Mouse (Mus musculus): ENCODE results near the gene Gm49380. TPM values are rescaled to one million over a fixed set of nuclear protein-coding genes. Genes with fewer than 3 reads are reported as not detected.

Gm49380 gene
- polyA plus RNA-seq, 1 experiment from 2014 or later = 0.11 TPM

DNA sequence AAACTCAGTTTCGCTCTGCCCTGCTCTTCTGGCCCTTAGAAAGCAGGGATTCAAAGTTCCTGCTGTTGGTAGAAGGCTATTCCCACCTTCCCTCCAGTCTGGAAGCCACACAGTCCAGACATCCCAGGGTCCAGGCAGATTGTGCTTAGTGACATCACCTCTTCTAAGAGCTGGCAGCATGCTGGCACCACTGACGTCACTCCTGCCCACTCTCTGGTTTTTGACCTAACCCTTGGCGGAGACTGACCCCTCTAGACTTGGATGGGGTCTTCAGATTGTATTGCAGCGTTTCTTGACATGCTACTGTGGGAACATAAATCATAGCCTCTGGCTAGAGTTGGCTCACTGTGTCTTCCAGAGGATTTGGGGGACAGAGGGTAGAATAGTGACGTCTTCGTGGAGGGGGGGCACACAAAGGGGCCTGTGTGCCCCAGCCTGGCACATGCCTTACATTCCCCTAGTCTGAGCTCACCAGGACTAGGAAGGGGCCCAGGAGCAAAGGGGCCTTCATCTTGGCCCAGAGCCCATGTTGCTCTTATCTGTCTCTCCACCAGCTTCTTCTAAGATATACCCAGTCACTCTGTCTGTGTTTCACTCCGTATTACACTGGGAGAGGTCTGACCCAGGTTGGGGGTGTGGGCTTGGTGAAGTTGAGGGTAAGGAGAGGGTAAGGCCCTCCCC, 22.6 kb upstream of the Gm49380 start:
- Histone ChIP-seq H3K9me3 (ENCODE audit: control insufficient read depth, low read length) (no peaks in the 10 kb centered on the region), H3K4me1 (ENCODE audit: control insufficient read depth, insufficient read depth, low read length) (peaks cover 28% of the 10 kb centered on the region), H3K27me3 (ENCODE audit: control insufficient read depth, insufficient read depth, low read length) (peaks cover 32% of the 10 kb centered on the region), H3K4me2 (ENCODE audit: low read length) (peak overlapping the region; percentile 79), H3K36me3 (ENCODE audit: control insufficient read depth, insufficient read depth, low read length) (no peaks in the 10 kb centered on the region), H3K4me3 (replicated peaks; ENCODE audit: low read depth, low read length) (peak overlapping the region; percentile 37), H3K9ac (replicated peaks; ENCODE audit: low read length) (no peak overlapping the region), H3K27ac (replicated peaks; ENCODE audit: low read depth, low read length) (no peak overlapping the region)
- DNase-seq (no peak), ATAC-seq (ENCODE audit: low FRiP score, low TSS enrichment) (no peak)
- WGBS = 62% methylated on average over 7 of the region's 7 CpGs

DNA sequence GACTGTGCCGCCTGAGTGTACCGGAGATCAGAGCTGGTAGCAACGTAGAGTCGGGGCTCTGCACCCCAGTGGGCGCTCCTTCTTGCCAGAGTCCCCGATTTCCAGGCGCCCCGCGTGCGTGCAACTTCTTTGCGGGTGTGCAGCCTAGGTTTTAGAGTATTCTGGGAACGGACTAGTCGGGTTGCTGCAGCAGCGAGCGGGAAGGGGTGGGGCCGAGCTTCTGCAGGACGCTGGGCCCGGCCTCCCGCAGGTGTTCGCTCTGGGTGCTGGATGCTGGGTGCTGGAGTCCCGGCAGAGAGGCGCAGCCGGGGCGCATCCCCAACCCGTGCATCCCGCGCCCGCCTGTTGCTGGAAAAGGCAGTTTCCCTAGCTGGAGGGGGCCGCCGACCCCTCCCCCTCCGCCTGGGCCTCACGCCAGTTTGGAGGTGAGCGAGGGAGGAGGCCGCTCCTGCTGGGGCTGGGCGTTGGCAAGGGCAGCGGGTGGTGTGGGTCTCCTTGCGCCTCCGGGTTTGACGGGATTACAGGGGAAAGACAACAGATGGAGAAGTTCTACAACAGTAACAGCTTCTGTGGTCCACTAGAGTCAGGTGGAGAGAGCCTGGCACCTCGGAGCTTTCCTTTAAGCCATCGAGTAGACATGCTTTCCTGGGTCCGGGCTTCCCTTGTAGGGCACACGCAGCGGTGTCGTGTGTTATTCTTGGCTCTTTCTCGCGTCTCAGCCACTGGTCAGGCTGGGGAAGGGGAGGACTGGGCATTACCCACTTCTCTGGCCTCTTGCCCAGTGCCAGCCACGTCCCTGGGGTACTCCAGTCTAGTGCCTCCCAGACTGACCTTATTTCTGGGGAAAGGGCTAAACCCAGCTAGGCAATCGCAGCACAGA, 21.8 kb upstream of the Gm49380 start:
- Histone ChIP-seq H3K4me3 (replicated peaks; ENCODE audit: low read depth, low read length) (peak overlapping the region; percentile 37), H3K4me2 (ENCODE audit: low read length) (peak overlapping the region; percentile 79), H3K9ac (replicated peaks; ENCODE audit: low read length) (peak overlapping the region; percentile 40), H3K36me3 (ENCODE audit: control insufficient read depth, insufficient read depth, low read length) (no peaks in the 10 kb centered on the region), H3K27me3 (ENCODE audit: control insufficient read depth, insufficient read depth, low read length) (peaks cover 32% of the 10 kb centered on the region), H3K4me1 (ENCODE audit: control insufficient read depth, insufficient read depth, low read length) (peaks cover 36% of the 10 kb centered on the region), H3K27ac (replicated peaks; ENCODE audit: low read depth, low read length) (0 out of 2 replicates have a peak overlapping the region, but pooled peaks have one; percentile 8), H3K9me3 (ENCODE audit: control insufficient read depth, low read length) (no peaks in the 10 kb centered on the region)
- ATAC-seq (ENCODE audit: low FRiP score, low TSS enrichment) (no peak), DNase-seq (peak; percentile 51)
- 3% methylated on average over 49 of the region's 49 CpGs for WGBS

DNA sequence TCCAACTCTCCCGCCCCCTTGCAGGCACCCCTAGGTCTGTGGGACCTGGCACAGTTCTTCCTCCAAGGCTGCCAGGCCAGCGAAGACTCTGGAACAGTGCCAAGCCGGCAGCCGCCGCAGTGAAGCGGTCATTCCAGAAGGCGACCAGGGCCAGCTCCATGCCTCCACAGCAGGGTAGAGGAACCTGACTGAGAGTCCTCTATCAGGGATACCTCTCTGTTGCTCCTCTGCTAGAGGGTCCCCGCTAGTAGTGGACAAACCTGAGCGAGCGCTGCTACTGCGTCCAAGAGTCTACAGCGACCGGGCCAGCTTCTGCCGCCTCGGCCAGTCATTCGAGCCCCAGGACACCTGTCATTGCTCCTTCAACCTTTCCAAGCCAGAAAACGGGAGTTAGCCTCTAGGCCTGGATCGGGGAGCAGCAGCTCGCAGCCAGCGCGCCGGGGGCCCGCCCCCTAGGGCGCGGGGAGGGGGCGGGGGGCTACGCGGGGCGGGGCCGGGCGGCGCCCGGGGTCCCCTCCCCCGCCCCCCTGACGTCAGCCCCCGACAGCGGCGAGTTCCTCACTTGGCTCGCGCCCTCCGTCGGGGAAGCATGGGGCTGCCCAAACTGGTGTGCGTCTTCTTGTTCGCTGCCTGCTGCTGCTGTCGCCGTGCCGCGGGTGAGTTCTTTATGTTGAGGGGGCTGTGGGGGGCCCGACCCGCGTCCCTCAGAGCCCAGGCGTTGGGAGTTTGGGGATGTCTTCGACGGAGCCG, 21.0 kb upstream of the Gm49380 start, which contains the start of gene Mcam:
Gene Mcam (plus strand): TSS at position 369 of the 750 bp plus-strand sequence.
- peaks cover 42% of the 10 kb centered on the region for H3K4me1 ChIP-seq (ENCODE audit: control insufficient read depth, insufficient read depth, low read length)
- no peaks in the 10 kb centered on the region for H3K36me3 ChIP-seq (ENCODE audit: control insufficient read depth, insufficient read depth, low read length)
- WGBS = 1% methylated on average over 49 of the region's 55 CpGs
- H3K9me3 ChIP-seq (ENCODE audit: control insufficient read depth, low read length) = no peaks in the 10 kb centered on the region
- 0 out of 2 replicates have a peak within 1 kb of the TSS, but pooled peaks have one; percentile 8 for H3K27ac ChIP-seq (replicated peaks; ENCODE audit: low read depth, low read length)
- H3K4me3 ChIP-seq (replicated peaks; ENCODE audit: low read depth, low read length) = peak within 1 kb of the TSS; percentile 37
- H3K9ac ChIP-seq (replicated peaks; ENCODE audit: low read length) = peak within 1 kb of the TSS; percentile 40
- peak; percentile 75 for DNase-seq
- H3K27me3 ChIP-seq (ENCODE audit: control insufficient read depth, insufficient read depth, low read length) = peaks cover 32% of the 10 kb centered on the region
- peak within 1 kb of the TSS; percentile 79 for H3K4me2 ChIP-seq (ENCODE audit: low read length)
- peak; percentile 46; the same call in 1 of the 2 replicates for ATAC-seq (ENCODE audit: low FRiP score, low TSS enrichment)

GRCm38 (mm10) chr9:44133287-44133686, 20.0 kb upstream of the Gm49380 start:
- no peaks in the 10 kb centered on the region for H3K36me3 ChIP-seq (ENCODE audit: control insufficient read depth, insufficient read depth, low read length)
- DNase-seq = no peak
- peak overlapping the region; percentile 79 for H3K4me2 ChIP-seq (ENCODE audit: low read length)
- no peak overlapping the region for H3K27ac ChIP-seq (replicated peaks; ENCODE audit: low read depth, low read length)
- 5% methylated on average over 2 of the region's 2 CpGs for WGBS
- no peak for ATAC-seq (ENCODE audit: low FRiP score, low TSS enrichment)
- H3K4me3 ChIP-seq (replicated peaks; ENCODE audit: low read depth, low read length) = no peak overlapping the region
- peaks cover 42% of the 10 kb centered on the region for H3K4me1 ChIP-seq (ENCODE audit: control insufficient read depth, insufficient read depth, low read length)
- peaks cover 32% of the 10 kb centered on the region for H3K27me3 ChIP-seq (ENCODE audit: control insufficient read depth, insufficient read depth, low read length)
- no peaks in the 10 kb centered on the region for H3K9me3 ChIP-seq (ENCODE audit: control insufficient read depth, low read length)
- H3K9ac ChIP-seq (replicated peaks; ENCODE audit: low read length) = no peak overlapping the region

DNA sequence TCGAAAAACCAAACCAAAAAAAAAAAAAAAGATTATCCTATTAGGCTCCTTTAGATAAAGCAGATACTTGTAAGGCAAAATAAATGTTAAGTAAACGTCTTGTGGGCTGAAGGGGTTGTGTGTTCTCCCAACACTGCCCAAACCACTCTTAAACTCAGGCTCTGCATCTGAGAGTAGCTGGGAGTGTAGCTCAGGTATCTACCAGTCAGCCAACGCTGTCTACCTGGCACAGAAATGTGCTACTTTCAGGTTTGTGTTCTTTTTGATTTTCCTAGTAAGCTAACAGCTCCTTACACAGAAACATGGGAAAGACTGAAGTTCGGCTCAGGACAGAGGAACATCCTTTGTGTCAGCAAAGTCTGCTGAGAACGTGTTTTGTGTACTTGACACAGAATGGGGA, 18.9 kb upstream of the Gm49380 start:
- Histone ChIP-seq H3K4me2 (ENCODE audit: low read length) (no peak overlapping the region), H3K36me3 (ENCODE audit: control insufficient read depth, insufficient read depth, low read length) (no peaks in the 10 kb centered on the region), H3K27me3 (ENCODE audit: control insufficient read depth, insufficient read depth, low read length) (peaks cover 32% of the 10 kb centered on the region), H3K9ac (replicated peaks; ENCODE audit: low read length) (no peak overlapping the region), H3K4me3 (replicated peaks; ENCODE audit: low read depth, low read length) (no peak overlapping the region), H3K9me3 (ENCODE audit: control insufficient read depth, low read length) (no peaks in the 10 kb centered on the region), H3K27ac (replicated peaks; ENCODE audit: low read depth, low read length) (no peak overlapping the region), H3K4me1 (ENCODE audit: control insufficient read depth, insufficient read depth, low read length) (peaks cover 42% of the 10 kb centered on the region)
- DNase-seq = no peak
- WGBS = 65% methylated on average over 5 of the region's 5 CpGs
- ATAC-seq (ENCODE audit: low FRiP score, low TSS enrichment) = no peak

DNA sequence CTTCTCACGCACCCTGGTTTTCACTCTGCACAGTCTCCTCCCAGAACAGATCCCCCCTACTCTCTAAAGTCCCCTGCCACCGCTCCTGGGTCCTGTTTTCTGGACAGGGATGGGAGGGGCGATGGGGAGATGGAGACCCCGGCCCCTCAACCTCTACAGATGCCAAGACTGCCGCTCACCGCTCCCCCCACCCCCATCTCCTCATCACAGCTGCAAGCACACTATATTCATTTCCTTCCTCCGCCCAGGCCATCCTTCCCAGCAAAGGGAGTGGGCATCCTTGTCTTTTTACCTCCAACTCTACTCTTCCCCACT, 17.9 kb upstream of the Gm49380 start:
- ATAC-seq (ENCODE audit: low FRiP score, low TSS enrichment) (no peak), DNase-seq (no peak)
- H3K9ac ChIP-seq (replicated peaks; ENCODE audit: low read length) = no peak overlapping the region
- WGBS = 41% methylated on average over 7 of the region's 7 CpGs
- peaks cover 41% of the 10 kb centered on the region for H3K4me1 ChIP-seq (ENCODE audit: control insufficient read depth, insufficient read depth, low read length)
- H3K36me3 ChIP-seq (ENCODE audit: control insufficient read depth, insufficient read depth, low read length) = no peaks in the 10 kb centered on the region
- H3K27ac ChIP-seq (replicated peaks; ENCODE audit: low read depth, low read length) = no peak overlapping the region
- no peak overlapping the region for H3K4me3 ChIP-seq (replicated peaks; ENCODE audit: low read depth, low read length)
- H3K27me3 ChIP-seq (ENCODE audit: control insufficient read depth, insufficient read depth, low read length) = peaks cover 32% of the 10 kb centered on the region
- H3K4me2 ChIP-seq (ENCODE audit: low read length) = no peak overlapping the region
- H3K9me3 ChIP-seq (ENCODE audit: control insufficient read depth, low read length) = no peaks in the 10 kb centered on the region

DNA sequence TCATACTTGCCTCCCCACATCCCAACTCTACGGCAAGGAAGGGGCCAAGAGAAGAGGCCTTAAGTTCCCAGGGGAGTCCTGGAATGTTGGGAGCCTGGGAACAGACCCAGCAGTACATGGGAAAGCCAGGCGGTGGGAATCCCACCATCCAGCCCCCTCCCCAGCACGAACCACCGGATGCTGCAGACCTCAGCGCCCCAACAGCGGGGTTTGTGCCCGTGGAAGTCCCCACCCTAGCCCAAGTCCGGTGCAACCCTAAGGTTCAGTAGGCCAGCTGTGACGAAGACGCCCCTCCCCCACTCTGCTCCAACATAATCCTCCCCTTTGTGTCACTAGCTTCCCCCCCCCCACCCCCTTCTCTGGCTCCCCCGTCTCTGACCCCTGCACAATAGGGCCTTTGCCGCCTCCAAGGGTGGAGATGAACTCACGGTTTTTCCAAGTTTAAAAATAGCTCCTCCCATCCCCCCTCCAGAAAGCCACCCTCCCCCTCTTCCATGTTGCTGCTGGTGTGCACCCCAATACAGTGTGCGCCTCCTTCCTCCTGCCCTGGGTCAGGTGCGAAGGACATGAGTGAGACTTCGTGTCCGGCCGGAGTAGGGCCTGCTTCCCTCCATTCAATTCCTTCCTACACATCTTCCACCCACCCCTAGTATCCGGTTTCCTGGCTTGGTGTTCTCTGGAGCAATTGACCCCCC, 17.4 kb upstream of the Gm49380 start:
- Histone ChIP-seq H3K27ac (replicated peaks; ENCODE audit: low read depth, low read length) (0 out of 2 replicates have a peak overlapping the region, but pooled peaks have one; percentile 26), H3K9ac (replicated peaks; ENCODE audit: low read length) (no peak overlapping the region; the same call in 1 of the 2 replicates)
- 8% methylated on average over 19 of the region's 19 CpGs for WGBS

GRCm38 (mm10) chr9:44130034-44130433, 16.7 kb upstream of the Gm49380 start:
- under 1% methylated on average over 27 of the region's 27 CpGs for WGBS
- Histone ChIP-seq H3K4me3 (replicated peaks; ENCODE audit: low read depth, low read length) (peak overlapping the region; percentile 29), H3K9me3 (ENCODE audit: control insufficient read depth, low read length) (no peaks in the 10 kb centered on the region), H3K4me2 (ENCODE audit: low read length) (peak overlapping the region; percentile 59), H3K27ac (replicated peaks; ENCODE audit: low read depth, low read length) (0 out of 2 replicates have a peak overlapping the region, but pooled peaks have one; percentile 26), H3K36me3 (ENCODE audit: control insufficient read depth, insufficient read depth, low read length) (no peaks in the 10 kb centered on the region), H3K27me3 (ENCODE audit: control insufficient read depth, insufficient read depth, low read length) (peaks cover 21% of the 10 kb centered on the region), H3K4me1 (ENCODE audit: control insufficient read depth, insufficient read depth, low read length) (peaks cover 29% of the 10 kb centered on the region), H3K9ac (replicated peaks; ENCODE audit: low read length) (peak overlapping the region; percentile 34)
- DNase-seq (peak; percentile 62), ATAC-seq (ENCODE audit: low FRiP score, low TSS enrichment) (peak; percentile 25; the same call in 1 of the 2 replicates)

More for the DNA sequence above, 17.4 kb upstream of the Gm49380 start:
- H3K4me2 ChIP-seq (ENCODE audit: low read length) = peak overlapping the region; percentile 59
- H3K4me3 ChIP-seq (replicated peaks; ENCODE audit: low read depth, low read length) = peak overlapping the region; percentile 29; the same call in 1 of the 2 replicates
- ATAC-seq (ENCODE audit: low FRiP score, low TSS enrichment) (peak; percentile 25; the same call in 1 of the 2 replicates), DNase-seq (peak; percentile 34)
- peaks cover 28% of the 10 kb centered on the region for H3K27me3 ChIP-seq (ENCODE audit: control insufficient read depth, insufficient read depth, low read length)
- H3K36me3 ChIP-seq (ENCODE audit: control insufficient read depth, insufficient read depth, low read length) = no peaks in the 10 kb centered on the region
- H3K4me1 ChIP-seq (ENCODE audit: control insufficient read depth, insufficient read depth, low read length) = peaks cover 36% of the 10 kb centered on the region
- no peaks in the 10 kb centered on the region for H3K9me3 ChIP-seq (ENCODE audit: control insufficient read depth, low read length)
